Mouse (Mus musculus): ENCODE results near the gene Pkd2l1. TPM values are rescaled to one million over a fixed set of nuclear protein-coding genes. Genes with fewer than 3 reads are reported as not detected.
"Not testable (repeated sequence)": the region's sequence is repeated elsewhere in the genome, so short reads cannot be mapped to it uniquely, and the experiment has no call there.

The Pkd2l1 gene
- polyA plus RNA-seq, 1 experiment from 2014 or later = 0.12 TPM

GRCm38 (mm10) chr19:44127729-44128497 is 64.3 kb downstream of the Pkd2l1 start:
- 82% methylated on average over 10 of the region's 10 CpGs for WGBS
- no peak overlapping the region for H3K27ac ChIP-seq (ENCODE audit: low read depth)
- no peaks in the 10 kb centered on the region for H3K4me1 ChIP-seq (replicated peaks; ENCODE audit: control insufficient read depth, insufficient read depth, low read length)
- ATAC-seq (replicated peaks; ENCODE audit: low FRiP score, low TSS enrichment, low read depth) (0 out of 2 replicates have a peak, but pooled peaks have one; percentile 15), DNase-seq (ENCODE audit: low spot score) (no peak)
- no peak overlapping the region for H3K4me2 ChIP-seq (ENCODE audit: low read length)
- no peak overlapping the region for H3K9ac ChIP-seq (ENCODE audit: low read length)
- no peak overlapping the region for H3K4me3 ChIP-seq (ENCODE audit: low read depth, low read length)
- H3K27me3 ChIP-seq (replicated peaks; ENCODE audit: control insufficient read depth, insufficient read depth, low read length) = no peaks in the 10 kb centered on the region
- H3K9me3 ChIP-seq (ENCODE audit: control insufficient read depth, low read length) = no peaks in the 10 kb centered on the region
- peaks cover 89% of the 10 kb centered on the region for H3K36me3 ChIP-seq (ENCODE audit: control insufficient read depth, insufficient read depth, low read length)

GRCm38 (mm10) chr19:44121137-44121536 is 71.1 kb downstream of the Pkd2l1 start:
- H3K27me3 ChIP-seq (replicated peaks; ENCODE audit: control insufficient read depth, insufficient read depth, low read length) = no peaks in the 10 kb centered on the region
- H3K4me2 ChIP-seq (ENCODE audit: low read length) = no peak overlapping the region
- peaks cover 92% of the 10 kb centered on the region for H3K36me3 ChIP-seq (ENCODE audit: control insufficient read depth, insufficient read depth, low read length)
- no peak overlapping the region for H3K9ac ChIP-seq (ENCODE audit: low read length)
- H3K27ac ChIP-seq (ENCODE audit: low read depth) = no peak overlapping the region
- H3K4me3 ChIP-seq (ENCODE audit: low read depth, low read length) = no peak overlapping the region
- no peaks in the 10 kb centered on the region for H3K4me1 ChIP-seq (replicated peaks; ENCODE audit: control insufficient read depth, insufficient read depth, low read length)
- no peaks in the 10 kb centered on the region for H3K9me3 ChIP-seq (ENCODE audit: control insufficient read depth, low read length)
- DNase-seq (ENCODE audit: low spot score) = no peak
- 94% methylated on average over 7 of the region's 7 CpGs for WGBS
- ATAC-seq (replicated peaks; ENCODE audit: low FRiP score, low TSS enrichment, low read depth) = no peak

- H3K36me3 ChIP-seq (ENCODE audit: control insufficient read depth, insufficient read depth, low read length) = peaks cover 95% of the 10 kb centered on the region
- H3K4me1 ChIP-seq (replicated peaks; ENCODE audit: control insufficient read depth, insufficient read depth, low read length); H3K9me3 ChIP-seq (ENCODE audit: control insufficient read depth, low read length); ATAC-seq (replicated peaks; ENCODE audit: low FRiP score, low TSS enrichment, low read depth); DNase-seq (ENCODE audit: low spot score); H3K4me2 ChIP-seq (ENCODE audit: low read length); H3K4me3 ChIP-seq (ENCODE audit: low read depth, low read length); H3K27ac ChIP-seq (ENCODE audit: low read depth); H3K27me3 ChIP-seq (replicated peaks; ENCODE audit: control insufficient read depth, insufficient read depth, low read length); H3K9ac ChIP-seq (ENCODE audit: low read length): not testable (repeated sequence)
- 93% methylated on average over 7 of the region's 9 CpGs for WGBS
These were observed 71.6 kb downstream of the Pkd2l1 start for GRCm38 (mm10) chr19:44120686-44121085.

GRCm38 (mm10) chr19:44117793-44118192 is 74.4 kb downstream of the Pkd2l1 start:
- Histone ChIP-seq H3K27ac (ENCODE audit: low read depth) (no peak overlapping the region), H3K36me3 (ENCODE audit: control insufficient read depth, insufficient read depth, low read length) (peaks cover 95% of the 10 kb centered on the region), H3K4me2 (ENCODE audit: low read length) (no peak overlapping the region), H3K4me1 (replicated peaks; ENCODE audit: control insufficient read depth, insufficient read depth, low read length) (no peaks in the 10 kb centered on the region), H3K27me3 (replicated peaks; ENCODE audit: control insufficient read depth, insufficient read depth, low read length) (no peaks in the 10 kb centered on the region), H3K9ac (ENCODE audit: low read length) (no peak overlapping the region), H3K4me3 (ENCODE audit: low read depth, low read length) (no peak overlapping the region), H3K9me3 (ENCODE audit: control insufficient read depth, low read length) (no peaks in the 10 kb centered on the region)
- DNase-seq (ENCODE audit: low spot score) = no peak
- ATAC-seq (replicated peaks; ENCODE audit: low FRiP score, low TSS enrichment, low read depth) = no peak

GRCm38 (mm10) chr19:44111706-44112105 is 80.5 kb downstream of the Pkd2l1 start:
- WGBS = 71% methylated on average over 7 of the region's 7 CpGs
- H3K27ac ChIP-seq (ENCODE audit: low read depth) = no peak overlapping the region
- DNase-seq (ENCODE audit: low spot score) (no peak), ATAC-seq (replicated peaks; ENCODE audit: low FRiP score, low TSS enrichment, low read depth) (no peak)
- H3K4me3 ChIP-seq (ENCODE audit: low read depth, low read length) = no peak overlapping the region
- H3K27me3 ChIP-seq (replicated peaks; ENCODE audit: control insufficient read depth, insufficient read depth, low read length) = no peaks in the 10 kb centered on the region
- H3K4me2 ChIP-seq (ENCODE audit: low read length) = no peak overlapping the region
- H3K9ac ChIP-seq (ENCODE audit: low read length) = no peak overlapping the region
- peaks cover 4% of the 10 kb centered on the region for H3K4me1 ChIP-seq (replicated peaks; ENCODE audit: control insufficient read depth, insufficient read depth, low read length)
- H3K9me3 ChIP-seq (ENCODE audit: control insufficient read depth, low read length) = no peaks in the 10 kb centered on the region
- peaks cover 63% of the 10 kb centered on the region for H3K36me3 ChIP-seq (ENCODE audit: control insufficient read depth, insufficient read depth, low read length)

- 89% methylated on average over 9 of the region's 9 CpGs for WGBS
- H3K4me2 ChIP-seq (ENCODE audit: low read length) = no peak overlapping the region
- no peak overlapping the region for H3K27ac ChIP-seq (ENCODE audit: low read depth)
- no peaks in the 10 kb centered on the region for H3K27me3 ChIP-seq (replicated peaks; ENCODE audit: control insufficient read depth, insufficient read depth, low read length)
- no peak overlapping the region for H3K4me3 ChIP-seq (ENCODE audit: low read depth, low read length)
- DNase-seq (ENCODE audit: low spot score) (no peak), ATAC-seq (replicated peaks; ENCODE audit: low FRiP score, low TSS enrichment, low read depth) (no peak)
- no peaks in the 10 kb centered on the region for H3K9me3 ChIP-seq (ENCODE audit: control insufficient read depth, low read length)
- peaks cover 13% of the 10 kb centered on the region for H3K4me1 ChIP-seq (replicated peaks; ENCODE audit: control insufficient read depth, insufficient read depth, low read length)
- H3K36me3 ChIP-seq (ENCODE audit: control insufficient read depth, insufficient read depth, low read length) = peaks cover 50% of the 10 kb centered on the region
- H3K9ac ChIP-seq (ENCODE audit: low read length) = no peak overlapping the region
These were observed 81.9 kb downstream of the Pkd2l1 start for GRCm38 (mm10) chr19:44110356-44110755.

DNA sequence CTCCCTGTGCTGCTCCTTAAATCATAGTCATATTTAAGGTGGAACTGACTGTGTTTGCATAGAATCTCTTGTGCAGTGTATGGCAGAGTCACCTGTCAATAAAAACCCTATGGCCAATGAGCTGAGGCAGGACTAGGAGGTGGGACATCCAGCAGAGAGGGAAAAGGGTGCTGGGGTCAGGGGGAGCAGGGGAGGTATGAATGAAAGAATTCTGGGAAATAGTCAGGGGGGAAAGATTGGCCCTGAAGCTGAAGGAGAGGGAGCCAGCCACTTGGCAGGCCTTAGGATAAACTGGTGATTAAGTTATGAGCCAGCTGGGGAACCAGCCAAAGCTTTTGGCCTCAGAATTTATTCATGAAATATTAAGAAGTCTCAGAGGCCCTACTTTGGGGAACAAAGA is 83.2 kb downstream of the Pkd2l1 start:
- H3K9ac ChIP-seq (ENCODE audit: low read length) = no peak overlapping the region
- no peak overlapping the region for H3K27ac ChIP-seq (ENCODE audit: low read depth)
- no peak overlapping the region for H3K4me3 ChIP-seq (ENCODE audit: low read depth, low read length)
- no peaks in the 10 kb centered on the region for H3K9me3 ChIP-seq (ENCODE audit: control insufficient read depth, low read length)
- H3K4me1 ChIP-seq (replicated peaks; ENCODE audit: control insufficient read depth, insufficient read depth, low read length) = peaks cover 13% of the 10 kb centered on the region
- no peak overlapping the region for H3K4me2 ChIP-seq (ENCODE audit: low read length)
- no peak for DNase-seq (ENCODE audit: low spot score)
- H3K27me3 ChIP-seq (replicated peaks; ENCODE audit: control insufficient read depth, insufficient read depth, low read length) = no peaks in the 10 kb centered on the region
- ATAC-seq (replicated peaks; ENCODE audit: low FRiP score, low TSS enrichment, low read depth) = no peak
- H3K36me3 ChIP-seq (ENCODE audit: control insufficient read depth, insufficient read depth, low read length) = peaks cover 38% of the 10 kb centered on the region

GRCm38 (mm10) chr19:44107661-44108521 is 84.4 kb downstream of the Pkd2l1 start:
- 27% methylated on average over 22 of the region's 22 CpGs for WGBS
- H3K9me3 ChIP-seq (ENCODE audit: control insufficient read depth, low read length) = no peaks in the 10 kb centered on the region
- peak; percentile 36; the same call in 1 of the 2 replicates for ATAC-seq (replicated peaks; ENCODE audit: low FRiP score, low TSS enrichment, low read depth)
- H3K9ac ChIP-seq (ENCODE audit: low read length) = peak overlapping the region; percentile 92
- H3K27ac ChIP-seq (ENCODE audit: low read depth) = no peak overlapping the region
- DNase-seq (ENCODE audit: low spot score) = peak; percentile 59
- H3K4me3 ChIP-seq (ENCODE audit: low read depth, low read length) = peak overlapping the region; percentile 92
- H3K4me1 ChIP-seq (replicated peaks; ENCODE audit: control insufficient read depth, insufficient read depth, low read length) = peaks cover 13% of the 10 kb centered on the region
- H3K27me3 ChIP-seq (replicated peaks; ENCODE audit: control insufficient read depth, insufficient read depth, low read length) = no peaks in the 10 kb centered on the region
- peak overlapping the region; percentile 96 for H3K4me2 ChIP-seq (ENCODE audit: low read length)
- H3K36me3 ChIP-seq (ENCODE audit: control insufficient read depth, insufficient read depth, low read length) = peaks cover 27% of the 10 kb centered on the region

All from intestine, embryonic 14.5 days (tissue).